Mouse (Mus musculus): ENCODE measurements around the gene Lypd1. TPM values are rescaled to one million over a fixed set of nuclear protein-coding genes. Genes with fewer than 3 reads are reported as not detected.
A peak's percentile ranks its signal among the peaks of the same experiment; 100 is the strongest.

Gene Lypd1
- polyA plus RNA-seq, 1 experiment from 2014 or later: 0.75 TPM

DNA sequence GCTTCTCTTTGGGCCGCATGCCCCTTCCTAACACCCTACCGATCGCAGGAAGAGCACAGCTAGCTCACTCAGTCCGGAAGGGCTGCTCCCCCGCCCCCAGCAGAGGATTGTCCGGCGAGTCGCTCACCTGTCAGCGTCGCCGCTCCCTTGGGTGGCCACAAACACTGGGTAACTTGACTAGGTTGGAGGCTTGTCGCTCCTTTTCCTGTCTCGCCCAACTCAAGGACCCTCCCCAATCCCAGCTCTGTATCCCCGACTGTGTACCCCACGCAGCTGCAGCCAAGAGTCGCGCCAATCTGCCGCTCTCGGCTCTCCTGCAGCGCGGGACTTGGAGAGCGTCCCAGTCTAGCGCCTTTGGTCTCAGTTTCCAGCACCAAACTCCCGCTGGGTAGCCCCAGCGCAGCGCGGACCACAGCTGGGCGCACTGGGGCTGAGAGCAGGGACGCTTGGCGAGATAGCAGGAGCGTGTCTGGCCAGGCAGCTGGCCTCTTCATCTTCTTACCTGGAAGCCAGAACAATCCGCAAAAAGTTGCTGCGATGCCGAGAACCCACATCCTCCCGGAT lies 1.5 kb downstream of the Lypd1 start:
- H3K4me1 ChIP-seq (replicated peaks; ENCODE audit: control insufficient read depth, insufficient read depth, low read length): peaks cover 19% of the 10 kb centered on the region
- under 1% methylated on average over 35 of the region's 35 CpGs for WGBS
- H3K36me3 ChIP-seq (ENCODE audit: control insufficient read depth, insufficient read depth, low read length): no peaks in the 10 kb centered on the region; the same call in 1 of the 2 replicates
- H3K27me3 ChIP-seq (ENCODE audit: control insufficient read depth, insufficient read depth, low read depth, low read length): peaks cover 19% of the 10 kb centered on the region; the same call in 1 of the 2 replicates
- H3K9me3 ChIP-seq (ENCODE audit: control insufficient read depth, low read length): no peaks in the 10 kb centered on the region
- peak overlapping the region; percentile 51 for H3K4me3 ChIP-seq (ENCODE audit: low read length)
- peak; percentile 66 for ATAC-seq (ENCODE audit: low read depth)
- H3K9ac ChIP-seq (ENCODE audit: low read length): peak overlapping the region; percentile 47
- H3K4me2 ChIP-seq (ENCODE audit: low read depth, low read length): peak overlapping the region; percentile 97
- H3K27ac ChIP-seq (ENCODE audit: low read length): no peak overlapping the region

DNA sequence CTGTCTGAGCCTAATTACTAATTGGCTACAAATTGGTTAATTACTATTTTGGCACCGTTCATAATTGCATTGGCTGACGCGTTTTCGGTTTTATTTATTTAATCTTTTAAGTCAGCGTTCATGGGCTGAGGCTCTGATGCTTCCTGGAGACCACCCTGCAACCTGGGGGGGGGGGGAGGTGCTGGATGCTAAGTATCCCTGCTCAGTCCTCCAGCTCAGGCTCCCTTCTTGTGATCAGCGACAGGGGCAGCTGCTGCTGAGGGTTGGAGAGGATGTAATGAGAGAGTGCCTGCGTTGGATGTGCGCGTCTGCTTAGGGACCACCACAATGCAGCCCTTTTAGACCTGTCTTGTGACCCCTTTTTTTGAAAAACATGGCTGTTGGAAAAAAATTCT lies 2.0 kb downstream of the Lypd1 start:
- WGBS: 3% methylated on average over 9 of the region's 9 CpGs
- H3K4me3 ChIP-seq (ENCODE audit: low read length): peak overlapping the region; percentile 51
- H3K27ac ChIP-seq (ENCODE audit: low read length): no peak overlapping the region
- H3K27me3 ChIP-seq (ENCODE audit: control insufficient read depth, insufficient read depth, low read depth, low read length): peaks cover 19% of the 10 kb centered on the region; the same call in 1 of the 2 replicates
- H3K9ac ChIP-seq (ENCODE audit: low read length): peak overlapping the region; percentile 2; the same call in 1 of the 2 replicates
- peak overlapping the region; percentile 97 for H3K4me2 ChIP-seq (ENCODE audit: low read depth, low read length)
- H3K9me3 ChIP-seq (ENCODE audit: control insufficient read depth, low read length): no peaks in the 10 kb centered on the region
- H3K36me3 ChIP-seq (ENCODE audit: control insufficient read depth, insufficient read depth, low read length): no peaks in the 10 kb centered on the region; the same call in 1 of the 2 replicates
- peaks cover 19% of the 10 kb centered on the region for H3K4me1 ChIP-seq (replicated peaks; ENCODE audit: control insufficient read depth, insufficient read depth, low read length)
- ATAC-seq (ENCODE audit: low read depth): no peak

DNA sequence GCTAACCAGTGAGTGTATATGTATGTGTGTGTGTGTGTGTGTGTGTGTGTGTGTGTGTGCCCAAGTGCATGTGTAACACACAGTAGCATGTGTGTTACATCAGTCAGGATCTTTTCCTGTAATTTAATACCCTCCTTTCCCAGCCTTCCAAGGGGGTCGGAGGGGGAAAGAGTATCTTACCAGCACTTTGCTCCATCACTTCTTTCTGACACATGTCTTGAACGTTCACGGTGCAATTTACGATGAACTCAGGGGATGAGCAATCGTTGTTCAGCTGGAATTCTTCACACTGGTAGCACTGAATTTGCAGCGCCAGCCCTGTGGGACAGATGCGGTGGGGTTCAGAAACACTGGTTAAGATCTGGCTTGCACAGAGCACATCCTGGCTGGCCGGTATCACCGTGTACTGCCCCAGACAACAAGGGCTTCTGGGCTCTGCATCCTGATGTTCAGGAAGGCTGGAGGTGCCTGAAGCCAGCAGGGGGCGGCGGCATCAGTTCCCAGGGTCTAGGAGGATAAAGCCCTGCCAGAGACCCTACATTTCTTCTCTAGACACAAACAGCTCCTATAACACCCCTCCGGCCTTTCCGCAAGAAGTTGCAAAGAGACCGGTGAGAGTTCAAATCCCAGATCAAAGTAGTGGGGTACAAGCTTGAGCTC lies 2.6 kb downstream of the Lypd1 start:
- no peak overlapping the region; the same call in 1 of the 2 replicates for H3K4me3 ChIP-seq (ENCODE audit: low read length)
- H3K27ac ChIP-seq (ENCODE audit: low read length): no peak overlapping the region
- peak overlapping the region; percentile 97 for H3K4me2 ChIP-seq (ENCODE audit: low read depth, low read length)
- H3K9me3 ChIP-seq (ENCODE audit: control insufficient read depth, low read length): no peaks in the 10 kb centered on the region
- H3K27me3 ChIP-seq (ENCODE audit: control insufficient read depth, insufficient read depth, low read depth, low read length): peaks cover 19% of the 10 kb centered on the region; the same call in 1 of the 2 replicates
- no peak overlapping the region for H3K9ac ChIP-seq (ENCODE audit: low read length)
- no peaks in the 10 kb centered on the region; the same call in 1 of the 2 replicates for H3K36me3 ChIP-seq (ENCODE audit: control insufficient read depth, insufficient read depth, low read length)
- 9% methylated on average over 14 of the region's 14 CpGs for WGBS
- peak; percentile 39; the same call in 1 of the 2 replicates for ATAC-seq (ENCODE audit: low read depth)
- peaks cover 19% of the 10 kb centered on the region for H3K4me1 ChIP-seq (replicated peaks; ENCODE audit: control insufficient read depth, insufficient read depth, low read length)

DNA sequence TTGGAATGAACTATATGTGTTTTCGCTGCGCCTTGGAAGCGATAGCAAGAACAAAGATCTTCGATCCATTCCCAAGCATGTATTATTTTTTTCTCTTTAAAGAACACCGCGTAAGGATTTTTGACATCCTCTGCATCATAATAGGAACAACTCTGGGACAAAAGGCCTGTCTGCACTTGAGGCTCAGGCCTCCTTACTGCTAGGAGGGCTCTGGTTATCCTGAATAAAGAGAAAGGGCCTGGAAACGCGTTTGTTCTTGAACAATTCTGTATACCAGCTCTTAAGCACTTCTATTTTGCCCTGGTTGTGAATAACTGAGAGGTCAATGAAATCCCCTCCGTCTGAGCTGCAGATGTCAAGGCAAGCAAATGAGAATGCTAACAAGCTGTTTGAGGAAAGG lies 19.7 kb downstream of the Lypd1 start:
- no peak overlapping the region for H3K9ac ChIP-seq (ENCODE audit: low read length)
- no peak for ATAC-seq (ENCODE audit: low read depth)
- no peak overlapping the region for H3K4me3 ChIP-seq (ENCODE audit: low read length)
- WGBS: 89% methylated on average over 9 of the region's 9 CpGs
- H3K4me2 ChIP-seq (ENCODE audit: low read depth, low read length): no peak overlapping the region
- H3K9me3 ChIP-seq (ENCODE audit: control insufficient read depth, low read length): no peaks in the 10 kb centered on the region
- no peak overlapping the region for H3K27ac ChIP-seq (ENCODE audit: low read length)
- H3K27me3 ChIP-seq (ENCODE audit: control insufficient read depth, insufficient read depth, low read depth, low read length): no peaks in the 10 kb centered on the region
- no peaks in the 10 kb centered on the region for H3K4me1 ChIP-seq (replicated peaks; ENCODE audit: control insufficient read depth, insufficient read depth, low read length)
- no peaks in the 10 kb centered on the region for H3K36me3 ChIP-seq (ENCODE audit: control insufficient read depth, insufficient read depth, low read length)

DNA sequence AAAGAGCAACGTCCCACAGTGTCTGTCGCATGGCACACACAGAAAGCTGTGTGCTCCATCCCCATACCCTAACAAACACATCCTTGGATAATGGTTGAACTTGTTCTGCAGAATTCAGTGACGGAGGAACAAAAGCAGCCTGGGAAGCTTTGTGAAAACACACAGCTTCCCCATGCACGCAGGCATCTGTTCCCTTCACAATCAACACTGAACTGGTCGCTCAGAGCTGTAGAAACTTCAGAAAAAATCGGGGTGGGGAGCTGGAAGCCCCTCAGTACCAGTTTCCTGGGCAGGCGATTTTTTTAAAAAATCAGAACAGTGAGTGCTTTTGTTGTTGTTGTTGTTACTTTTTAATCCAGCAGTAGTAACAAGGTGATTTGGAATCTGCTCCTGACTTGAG lies 42.8 kb downstream of the Lypd1 start:
- Histone ChIP-seq H3K27me3 (ENCODE audit: control insufficient read depth, insufficient read depth, low read depth, low read length) (no peaks in the 10 kb centered on the region), H3K27ac (ENCODE audit: low read length) (no peak overlapping the region), H3K9me3 (ENCODE audit: control insufficient read depth, low read length) (no peaks in the 10 kb centered on the region), H3K4me1 (replicated peaks; ENCODE audit: control insufficient read depth, insufficient read depth, low read length) (no peaks in the 10 kb centered on the region), H3K9ac (ENCODE audit: low read length) (no peak overlapping the region), H3K4me2 (ENCODE audit: low read depth, low read length) (no peak overlapping the region), H3K4me3 (ENCODE audit: low read length) (no peak overlapping the region), H3K36me3 (ENCODE audit: control insufficient read depth, insufficient read depth, low read length) (no peaks in the 10 kb centered on the region)
- no peak for ATAC-seq (ENCODE audit: low read depth)
- WGBS: 46% methylated on average over 7 of the region's 7 CpGs

DNA sequence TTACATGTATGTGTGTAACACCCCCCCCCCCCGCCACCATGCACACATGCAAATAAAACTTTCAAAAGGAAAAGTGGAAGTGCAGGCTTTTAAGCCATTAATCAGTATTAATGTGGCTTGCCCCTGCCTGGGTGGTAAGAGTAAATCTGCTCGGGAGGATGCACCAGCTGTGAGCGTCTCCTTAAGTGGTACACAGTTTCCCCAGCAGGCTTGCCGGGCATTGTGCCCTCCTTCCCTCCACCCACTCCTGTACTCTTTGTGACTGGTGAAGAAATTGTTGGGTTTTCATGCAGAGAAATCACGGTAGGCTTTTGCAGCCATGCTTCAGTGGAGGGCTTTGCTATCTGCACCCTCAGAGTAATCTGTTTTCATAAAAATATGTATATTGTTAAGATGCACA lies 54.3 kb downstream of the Lypd1 start:
- ATAC-seq (ENCODE audit: low read depth): no peak

DNA sequence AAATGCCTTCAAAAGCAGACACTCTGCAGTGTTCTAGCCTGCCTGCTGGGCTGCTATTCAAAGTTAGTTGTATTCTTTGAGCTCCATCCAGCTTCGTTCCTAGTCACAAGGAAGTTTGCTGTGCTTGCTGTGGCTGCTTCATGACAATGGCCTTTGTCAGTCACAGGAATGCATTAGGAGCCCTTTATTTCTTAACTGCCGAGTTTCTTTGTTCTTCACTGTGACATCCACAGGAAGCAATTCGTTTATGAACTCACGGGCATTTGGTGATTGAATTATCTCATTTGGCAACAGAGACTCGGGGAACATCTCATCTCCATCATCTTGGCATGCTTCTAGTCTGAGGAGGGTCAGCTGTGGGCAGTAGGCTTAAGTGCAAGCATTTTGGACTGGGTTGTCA lies 58.3 kb downstream of the Lypd1 start:
- no peaks in the 10 kb centered on the region for H3K36me3 ChIP-seq (ENCODE audit: control insufficient read depth, insufficient read depth, low read length)
- no peak overlapping the region for H3K9ac ChIP-seq (ENCODE audit: low read length)
- H3K27me3 ChIP-seq (ENCODE audit: control insufficient read depth, insufficient read depth, low read depth, low read length): no peaks in the 10 kb centered on the region
- no peak for ATAC-seq (ENCODE audit: low read depth)
- H3K27ac ChIP-seq (ENCODE audit: low read length): no peak overlapping the region
- no peak overlapping the region for H3K4me2 ChIP-seq (ENCODE audit: low read depth, low read length)
- H3K4me1 ChIP-seq (replicated peaks; ENCODE audit: control insufficient read depth, insufficient read depth, low read length): no peaks in the 10 kb centered on the region
- WGBS: 15% methylated on average over 5 of the region's 5 CpGs
- H3K9me3 ChIP-seq (ENCODE audit: control insufficient read depth, low read length): no peaks in the 10 kb centered on the region
- H3K4me3 ChIP-seq (ENCODE audit: low read length): no peak overlapping the region

More for the DNA sequence above, 54.3 kb downstream of the Lypd1 start:
- H3K9me3 ChIP-seq (ENCODE audit: control insufficient read depth, low read length): no peaks in the 10 kb centered on the region
- H3K4me3 ChIP-seq (ENCODE audit: low read length): no peak overlapping the region
- no peaks in the 10 kb centered on the region for H3K36me3 ChIP-seq (ENCODE audit: control insufficient read depth, insufficient read depth, low read length)
- WGBS: 72% methylated on average over 5 of the region's 5 CpGs
- no peaks in the 10 kb centered on the region for H3K4me1 ChIP-seq (replicated peaks; ENCODE audit: control insufficient read depth, insufficient read depth, low read length)
- H3K27me3 ChIP-seq (ENCODE audit: control insufficient read depth, insufficient read depth, low read depth, low read length): no peaks in the 10 kb centered on the region
- no peak overlapping the region for H3K9ac ChIP-seq (ENCODE audit: low read length)
- H3K4me2 ChIP-seq (ENCODE audit: low read depth, low read length): no peak overlapping the region
- no peak overlapping the region for H3K27ac ChIP-seq (ENCODE audit: low read length)

DNA sequence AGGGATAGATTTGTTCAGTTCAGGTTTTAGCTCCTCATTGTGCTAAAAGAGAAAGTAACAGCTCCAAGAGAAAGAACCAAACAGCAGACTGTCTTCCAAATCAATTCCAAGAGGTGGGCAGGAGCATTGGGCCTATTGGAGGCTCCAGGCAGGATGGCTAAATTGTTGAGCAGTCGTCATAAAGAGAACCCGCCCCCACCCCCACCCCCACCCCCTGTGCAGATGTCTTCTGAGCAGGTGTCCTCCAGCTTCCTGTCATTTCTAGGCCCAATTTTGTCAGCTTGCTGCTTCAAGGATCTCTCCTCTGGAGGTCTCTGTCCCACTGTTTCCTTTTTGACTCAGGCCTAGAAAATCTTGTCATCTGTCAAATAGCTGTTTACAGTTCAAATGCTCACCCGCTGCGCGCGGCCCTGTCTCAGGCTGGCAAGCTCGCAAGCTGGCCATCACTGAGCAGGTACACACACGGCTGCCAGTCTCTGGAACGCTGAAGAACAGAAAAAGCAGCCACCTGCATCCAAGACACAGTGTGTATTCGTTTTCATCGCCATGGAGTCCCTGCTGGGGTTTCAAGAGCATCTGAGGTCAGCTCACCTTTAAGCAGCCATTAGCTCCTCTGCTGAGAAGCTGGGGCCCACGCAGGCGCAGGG lies 73.0 kb downstream of the Lypd1 start:
- H3K36me3 ChIP-seq (ENCODE audit: control insufficient read depth, insufficient read depth, low read length): no peaks in the 10 kb centered on the region
- H3K4me2 ChIP-seq (ENCODE audit: low read depth, low read length): no peak overlapping the region
- no peak overlapping the region for H3K4me3 ChIP-seq (ENCODE audit: low read length)
- whole genome bisulfite sequencing: 42% methylated on average over 13 of the region's 13 CpGs
- H3K4me1 ChIP-seq (replicated peaks; ENCODE audit: control insufficient read depth, insufficient read depth, low read length): no peaks in the 10 kb centered on the region
- no peak overlapping the region for H3K27ac ChIP-seq (ENCODE audit: low read length)
- no peak for ATAC-seq (ENCODE audit: low read depth)
- H3K27me3 ChIP-seq (ENCODE audit: control insufficient read depth, insufficient read depth, low read depth, low read length): no peaks in the 10 kb centered on the region
- H3K9me3 ChIP-seq (ENCODE audit: control insufficient read depth, low read length): no peaks in the 10 kb centered on the region
- no peak overlapping the region for H3K9ac ChIP-seq (ENCODE audit: low read length)

DNA sequence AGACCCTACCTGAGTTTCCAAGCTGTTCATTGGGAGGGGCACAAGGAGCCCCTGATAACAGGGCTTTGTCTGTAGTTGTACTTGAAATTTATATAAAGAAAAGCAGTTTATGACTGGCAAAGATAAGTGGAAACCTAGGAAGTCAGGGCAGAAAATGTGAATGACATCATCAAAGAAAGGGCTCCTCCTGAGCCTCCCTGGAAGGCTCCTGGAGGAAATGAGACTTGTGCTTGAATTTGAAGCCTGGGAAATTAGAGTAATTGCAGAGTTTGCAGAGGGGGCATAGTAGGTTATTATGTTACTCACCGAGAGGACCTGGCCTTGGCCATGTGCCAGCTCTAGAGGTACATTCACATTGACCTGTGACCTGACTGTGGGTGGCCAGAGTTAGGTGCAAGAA lies 75.4 kb downstream of the Lypd1 start:
- no peak overlapping the region for H3K4me3 ChIP-seq (ENCODE audit: low read length)
- no peaks in the 10 kb centered on the region for H3K9me3 ChIP-seq (ENCODE audit: control insufficient read depth, low read length)
- no peaks in the 10 kb centered on the region for H3K4me1 ChIP-seq (replicated peaks; ENCODE audit: control insufficient read depth, insufficient read depth, low read length)
- 23% methylated on average over 1 of the region's 1 CpGs for WGBS
- H3K36me3 ChIP-seq (ENCODE audit: control insufficient read depth, insufficient read depth, low read length): no peaks in the 10 kb centered on the region
- H3K9ac ChIP-seq (ENCODE audit: low read length): no peak overlapping the region
- H3K27me3 ChIP-seq (ENCODE audit: control insufficient read depth, insufficient read depth, low read depth, low read length): no peaks in the 10 kb centered on the region
- H3K4me2 ChIP-seq (ENCODE audit: low read depth, low read length): no peak overlapping the region
- ATAC-seq (ENCODE audit: low read depth): no peak
- H3K27ac ChIP-seq (ENCODE audit: low read length): no peak overlapping the region
